Mouse (Mus musculus) CD4-positive, CD25-positive, alpha-beta regulatory T cell, adult 2 months (primary cell): Measurements from ENCODE around the gene Syne3.
A peak's percentile ranks its signal among the peaks of the same experiment; 100 is the strongest.

Experiments used
- DNase-seq: peaks from one replicate; pipeline ENCODE4 v3.0.0-alpha.2; 2012; ENCODE audit warnings: low read depth, low spot score

Syne3 gene

GRCm38 (mm10) chr12:105009370-105010212 is at the start of gene Syne3:
Gene Syne3, minus strand, starts transcription at chr12:105009809.
- peak; percentile 83 for DNase-seq

GRCm38 (mm10) chr12:105055308-105055707 is 45.7 kb upstream of the Syne3 start:
- no peak for DNase-seq

GRCm38 (mm10) chr12:105054041-105054440 is 44.4 kb upstream of the Syne3 start:
- no peak for DNase-seq

- DNase-seq = peak; percentile 80
Measured at GRCm38 (mm10) chr12:105050898-105051297, 41.3 kb upstream of the Syne3 start.

- DNase-seq = no peak
Measured at GRCm38 (mm10) chr12:105049813-105050212, 40.2 kb upstream of the Syne3 start.

GRCm38 (mm10) chr12:105048301-105048863 is 38.8 kb upstream of the Syne3 start:
- no peak for DNase-seq

- DNase-seq = no peak
Measured at GRCm38 (mm10) chr12:105044775-105045174, 35.2 kb upstream of the Syne3 start.

GRCm38 (mm10) chr12:105043081-105043480 is 33.5 kb upstream of the Syne3 start:
- DNase-seq = no peak

GRCm38 (mm10) chr12:105040950-105041349 is 31.3 kb upstream of the Syne3 start:
- DNase-seq = no peak

GRCm38 (mm10) chr12:105039578-105040289 is 30.1 kb upstream of the Syne3 start:
- DNase-seq = no peak

GRCm38 (mm10) chr12:105038918-105039317 is 29.3 kb upstream of the Syne3 start:
- DNase-seq = no peak

- DNase-seq = no peak
Measured at GRCm38 (mm10) chr12:105038211-105038610, 28.6 kb upstream of the Syne3 start.

GRCm38 (mm10) chr12:105034130-105034769 is 24.6 kb upstream of the Syne3 start:
- no peak for DNase-seq

- DNase-seq = no peak
Measured at GRCm38 (mm10) chr12:105032832-105033775, 23.5 kb upstream of the Syne3 start.

GRCm38 (mm10) chr12:105032147-105032831 is 22.7 kb upstream of the Syne3 start, which contains the start of gene Glrx5:
Gene Glrx5, plus strand, starts transcription at chr12:105032688.
- peak; percentile 99 for DNase-seq

GRCm38 (mm10) chr12:105031081-105032058 is 21.8 kb upstream of the Syne3 start:
- peak; percentile 21 for DNase-seq

GRCm38 (mm10) chr12:105029890-105030289 is 20.3 kb upstream of the Syne3 start:
- DNase-seq = no peak

- DNase-seq = peak; percentile 95
Measured at GRCm38 (mm10) chr12:105027323-105027991, 17.8 kb upstream of the Syne3 start.
